Mouse (Mus musculus) heart, embryonic 13.5 days (tissue): Measurements from ENCODE around the gene Mrpl28. TPM values are rescaled to one million over a fixed set of nuclear protein-coding genes. Genes with fewer than 3 reads are reported as not detected.
"Not testable (repeated sequence)": the region's sequence is repeated elsewhere in the genome, so short reads cannot be mapped to it uniquely, and the experiment has no call there.

ENCODE experiments used
- ATAC-seq: fragments of 200-750 bp; cut with Nextera tagmentation; 2 replicates; pipeline ENCODE4 v1.8.0; 2017; ENCODE audit warnings: moderate TSS enrichment; ENCODE audit not compliant: insufficient number of reproducible peaks, low FRiP score, low TSS enrichment; ENCODE audit errors: extremely low read depth
- H3K27ac ChIP-seq: fragments of 300-500 bp; sonication (generic); replicated peaks from 2 replicates; pipeline ENCODE4 v1.5.1; 2015; ENCODE audit warnings: moderate library complexity, mild to moderate bottlenecking, inconsistent platforms
- H3K27me3 ChIP-seq: fragments of 300-500 bp; sonication (generic); replicated peaks from 2 replicates; pipeline ENCODE4 v1.6.1; 2015; ENCODE audit warnings: mild to moderate bottlenecking, inconsistent platforms
- H3K36me3 ChIP-seq: fragments of 300-500 bp; sonication (generic); 2 replicates; pipeline ENCODE4 v1.6.1; 2015; ENCODE audit warnings: mild to moderate bottlenecking, inconsistent platforms
- H3K4me1 ChIP-seq: fragments of 300-500 bp; sonication (generic); 2 replicates; pipeline ENCODE4 v1.6.1; 2015; ENCODE audit warnings: inconsistent platforms
- H3K4me2 ChIP-seq: fragments of 300-500 bp; sonication (generic); 2 replicates; pipeline ENCODE4 v1.6.1; 2015; ENCODE audit warnings: inconsistent platforms, mild to moderate bottlenecking, moderate library complexity
- H3K4me3 ChIP-seq: fragments of 300-500 bp; sonication (generic); 2 replicates; pipeline ENCODE4 v1.5.1; 2015; ENCODE audit warnings: moderate library complexity, mild to moderate bottlenecking, inconsistent platforms
- H3K9ac ChIP-seq: fragments of 300-500 bp; sonication (generic); 2 replicates; pipeline ENCODE4 v1.6.1; 2015; ENCODE audit warnings: inconsistent platforms, mild to moderate bottlenecking, moderate library complexity
- H3K9me3 ChIP-seq: fragments of 300-500 bp; sonication (generic); 2 replicates; pipeline ENCODE4 v1.6.1; 2016; ENCODE audit warnings: inconsistent platforms
- WGBS: fragments of 180-500 bp; shearing (Covaris S2); methylation state at CpG from one replicate; pipeline ENCODE4 v1.1.7; 2015; ENCODE audit warnings: mixed read lengths; 5-methylcytosine and 5-hydroxymethylcytosine counted together
- polyA plus RNA-seq: library from polyadenylated mRNA; unstranded; fragments of >200 nt; fragmentation: Nextera tagmentation; extraction: Ambion mirVana; gene quantifications from 2 replicates; pipeline ENCODE4 v1.2.1, GENCODE M21; 2015

Gene Mrpl28
- polyA plus RNA-seq, 1 experiment from 2014 or later, result 217 TPM

DNA sequence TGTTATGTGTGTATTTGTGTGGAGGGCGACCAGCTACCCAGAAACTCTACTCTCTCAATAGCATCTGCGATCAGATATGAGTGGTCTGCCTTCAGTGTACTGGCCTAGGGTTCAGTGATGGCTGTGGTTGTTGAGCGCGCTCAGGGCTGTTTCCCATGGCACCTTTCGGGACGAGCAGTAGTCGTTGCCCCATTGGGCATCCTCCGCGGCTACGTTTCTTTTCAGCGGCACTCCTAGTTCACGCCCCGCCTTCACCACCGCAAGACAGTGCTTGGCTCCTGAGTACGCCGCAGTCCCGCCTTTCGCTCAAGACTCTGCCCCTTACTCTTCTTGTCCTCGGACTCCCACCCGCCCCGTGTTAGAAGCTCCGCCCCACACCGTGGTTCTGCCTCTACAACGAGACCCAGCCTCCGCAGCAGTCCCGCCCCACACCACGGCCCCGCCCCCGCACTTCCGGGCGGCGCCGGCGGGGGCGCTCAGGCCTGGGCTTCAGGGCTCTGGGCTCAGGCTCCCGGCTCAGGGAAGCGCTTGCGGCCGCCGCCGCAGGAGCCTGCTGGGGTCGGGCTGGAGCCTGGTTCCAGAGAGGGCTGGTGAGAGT, 15.0 kb downstream of the Mrpl28 start, which contains the start of gene Axin1:
Gene Axin1, plus strand, starts transcription at position 450 of the 598 bp plus-strand sequence.
- peak within 1 kb of the TSS; percentile 98 for H3K27ac ChIP-seq
- peak within 1 kb of the TSS; percentile 96 for H3K4me3 ChIP-seq
- ATAC-seq, result peak; percentile 92
- peak within 1 kb of the TSS; percentile 94 for H3K4me2 ChIP-seq
- H3K9ac ChIP-seq, result peak within 1 kb of the TSS; percentile 99
- H3K27me3 ChIP-seq, result no peaks in the 10 kb centered on the region
- H3K4me1 ChIP-seq, result peaks cover 38% of the 10 kb centered on the region
- peaks cover 11% of the 10 kb centered on the region for H3K36me3 ChIP-seq
- H3K9me3 ChIP-seq, result no peaks in the 10 kb centered on the region
- WGBS, result under 1% methylated on average over 42 of the region's 42 CpGs

GRCm38 (mm10) chr17:26138901-26139381, 15.6 kb downstream of the Mrpl28 start:
- H3K27ac ChIP-seq, result peak overlapping the region; percentile 98
- peak overlapping the region; percentile 96 for H3K4me3 ChIP-seq
- WGBS, result under 1% methylated on average over 58 of the region's 58 CpGs
- peak overlapping the region; percentile 94 for H3K4me2 ChIP-seq
- ATAC-seq, result peak; percentile 51
- peak overlapping the region; percentile 99 for H3K9ac ChIP-seq
- peaks cover 17% of the 10 kb centered on the region for H3K36me3 ChIP-seq
- no peaks in the 10 kb centered on the region for H3K9me3 ChIP-seq
- H3K27me3 ChIP-seq, result no peaks in the 10 kb centered on the region
- H3K4me1 ChIP-seq, result peaks cover 38% of the 10 kb centered on the region

GRCm38 (mm10) chr17:26142796-26143195, 19.5 kb downstream of the Mrpl28 start:
- Histone ChIP-seq H3K4me2 (no peak overlapping the region), H3K4me3 (no peak overlapping the region), H3K36me3 (peaks cover 52% of the 10 kb centered on the region), H3K27ac (no peak overlapping the region), H3K27me3 (no peaks in the 10 kb centered on the region), H3K4me1 (peaks cover 36% of the 10 kb centered on the region), H3K9me3 (no peaks in the 10 kb centered on the region), H3K9ac (no peak overlapping the region)
- ATAC-seq, result no peak
- 75% methylated on average over 4 of the region's 4 CpGs for WGBS

GRCm38 (mm10) chr17:26143386-26143785, 20.1 kb downstream of the Mrpl28 start:
- Histone ChIP-seq H3K27ac (no peak overlapping the region), H3K4me2 (no peak overlapping the region), H3K27me3 (no peaks in the 10 kb centered on the region), H3K4me3 (no peak overlapping the region), H3K9ac (no peak overlapping the region), H3K9me3 (no peaks in the 10 kb centered on the region), H3K4me1 (peaks cover 32% of the 10 kb centered on the region), H3K36me3 (peaks cover 58% of the 10 kb centered on the region)
- ATAC-seq, result no peak
- WGBS, result 92% methylated on average over 5 of the region's 5 CpGs

- no peak overlapping the region for H3K4me3 ChIP-seq
- peaks cover 92% of the 10 kb centered on the region for H3K36me3 ChIP-seq
- 75% methylated on average over 2 of the region's 2 CpGs for WGBS
- no peak overlapping the region for H3K27ac ChIP-seq
- no peak overlapping the region for H3K4me2 ChIP-seq
- ATAC-seq, result no peak
- no peaks in the 10 kb centered on the region for H3K27me3 ChIP-seq
- H3K9me3 ChIP-seq, result no peaks in the 10 kb centered on the region
- no peak overlapping the region for H3K9ac ChIP-seq
- no peaks in the 10 kb centered on the region for H3K4me1 ChIP-seq
Measured at GRCm38 (mm10) chr17:26149056-26149455, 25.8 kb downstream of the Mrpl28 start.

GRCm38 (mm10) chr17:26151886-26152630, 28.8 kb downstream of the Mrpl28 start:
- WGBS, result 92% methylated on average over 2 of the region's 2 CpGs
- Histone ChIP-seq H3K9me3 (no peaks in the 10 kb centered on the region), H3K9ac (no peak overlapping the region), H3K27me3 (no peaks in the 10 kb centered on the region), H3K36me3 (peaks cover 88% of the 10 kb centered on the region), H3K4me3 (no peak overlapping the region), H3K27ac (no peak overlapping the region), H3K4me2 (no peak overlapping the region), H3K4me1 (no peaks in the 10 kb centered on the region)
- ATAC-seq, result no peak

DNA sequence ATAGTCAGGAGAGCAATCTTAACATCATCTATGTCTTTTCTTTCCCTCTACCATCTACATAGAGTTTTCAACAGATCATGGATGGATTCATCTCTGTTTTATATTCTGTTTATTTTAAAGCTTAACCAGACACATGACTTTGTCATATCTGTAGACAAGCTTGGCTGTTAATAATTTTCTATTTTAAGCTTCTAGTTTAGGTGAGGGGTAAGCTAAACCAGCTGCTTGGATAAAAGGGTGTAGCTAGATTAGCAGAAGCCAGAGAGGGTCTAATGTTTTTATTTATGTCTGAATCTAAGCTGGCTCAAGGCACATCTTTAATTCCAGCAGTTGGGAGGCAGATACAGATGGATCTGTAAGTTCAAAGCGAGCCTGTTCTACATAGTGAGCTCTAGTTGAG, 39.4 kb downstream of the Mrpl28 start:
- 0 out of 2 replicates have a peak overlapping the region, but pooled peaks have one; percentile 24 for H3K27ac ChIP-seq
- H3K36me3 ChIP-seq, result peaks cover 10% of the 10 kb centered on the region
- no peaks in the 10 kb centered on the region for H3K9me3 ChIP-seq
- H3K4me1 ChIP-seq, result peaks cover 19% of the 10 kb centered on the region
- WGBS, result 90% methylated on average over 1 of the region's 1 CpGs
- no peak overlapping the region for H3K4me2 ChIP-seq
- H3K9ac ChIP-seq, result no peak overlapping the region
- ATAC-seq, result no peak
- no peaks in the 10 kb centered on the region for H3K27me3 ChIP-seq
- H3K4me3 ChIP-seq, result no peak overlapping the region

DNA sequence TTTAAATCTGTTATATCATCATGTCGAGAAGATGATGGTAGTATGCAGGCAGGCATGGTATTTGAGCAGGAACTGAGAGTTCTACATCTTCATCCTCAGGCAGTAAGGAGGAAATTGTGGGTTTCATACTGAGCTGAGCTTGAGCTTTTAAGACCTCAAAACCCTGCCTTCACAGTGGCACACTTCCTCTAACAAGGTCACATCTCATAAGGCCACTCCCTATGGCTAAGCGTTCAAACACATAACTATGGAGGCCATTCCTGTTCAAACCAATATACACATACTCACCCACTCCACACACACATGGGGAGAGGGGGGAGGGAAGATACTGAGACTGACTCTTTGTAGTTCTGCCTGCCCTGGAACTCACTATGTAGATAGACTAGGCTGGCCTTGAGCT, 44.7 kb downstream of the Mrpl28 start:
- Histone ChIP-seq H3K27ac (no peak overlapping the region), H3K4me1 (peaks cover 10% of the 10 kb centered on the region), H3K9ac (no peak overlapping the region), H3K9me3 (no peaks in the 10 kb centered on the region), H3K4me2 (no peak overlapping the region), H3K4me3 (no peak overlapping the region), H3K27me3 (no peaks in the 10 kb centered on the region), H3K36me3 (peaks cover 15% of the 10 kb centered on the region)
- ATAC-seq, result no peak
- 82% methylated on average over 2 of the region's 2 CpGs for WGBS

- WGBS, result 75% methylated on average over 2 of the region's 2 CpGs
- not testable (repeated sequence) for H3K9me3 ChIP-seq, H3K27ac ChIP-seq, H3K4me1 ChIP-seq, H3K4me3 ChIP-seq, H3K4me2 ChIP-seq, H3K9ac ChIP-seq, H3K27me3 ChIP-seq, ATAC-seq
- peaks cover 56% of the 10 kb centered on the region for H3K36me3 ChIP-seq
Measured at GRCm38 (mm10) chr17:26175248-26175647, 51.9 kb downstream of the Mrpl28 start.
